Mouse (Mus musculus): ENCODE results near the gene Llgl2.
A peak's percentile ranks its signal among the peaks of the same experiment; 100 is the strongest.

Llgl2 gene

GRCm38 (mm10) chr11:115875935-115876334 lies 52.1 kb downstream of the Llgl2 start:
- DNase-seq (ENCODE audit: extremely low spot score, low spot score) = no peak

- DNase-seq (ENCODE audit: extremely low spot score, low spot score) = no peak
Measured at GRCm38 (mm10) chr11:115876438-115876837, 52.6 kb downstream of the Llgl2 start.

- DNase-seq (ENCODE audit: extremely low spot score, low spot score) = no peak
Measured at GRCm38 (mm10) chr11:115877174-115877755, 53.4 kb downstream of the Llgl2 start.

- no peak for DNase-seq (ENCODE audit: extremely low spot score, low spot score)
Measured at GRCm38 (mm10) chr11:115878071-115878470, 54.2 kb downstream of the Llgl2 start.

- peak; percentile 45 for DNase-seq (ENCODE audit: extremely low spot score, low spot score)
Measured at GRCm38 (mm10) chr11:115881002-115881401, 57.2 kb downstream of the Llgl2 start.

- DNase-seq (ENCODE audit: extremely low spot score, low spot score) = no peak
Measured at GRCm38 (mm10) chr11:115883251-115883650, 59.4 kb downstream of the Llgl2 start.

GRCm38 (mm10) chr11:115884361-115884760 lies 60.5 kb downstream of the Llgl2 start:
- DNase-seq (ENCODE audit: extremely low spot score, low spot score) = no peak

- DNase-seq (ENCODE audit: extremely low spot score, low spot score) = no peak
Measured at GRCm38 (mm10) chr11:115885281-115885680, 61.4 kb downstream of the Llgl2 start.

- no peak for DNase-seq (ENCODE audit: extremely low spot score, low spot score)
Measured at GRCm38 (mm10) chr11:115886446-115886845, 62.6 kb downstream of the Llgl2 start.

GRCm38 (mm10) chr11:115888020-115888419 lies 64.2 kb downstream of the Llgl2 start:
- no peak for DNase-seq (ENCODE audit: extremely low spot score, low spot score)

GRCm38 (mm10) chr11:115889159-115889558 lies 65.3 kb downstream of the Llgl2 start:
- no peak for DNase-seq (ENCODE audit: extremely low spot score, low spot score)

GRCm38 (mm10) chr11:115892213-115892612 lies 68.4 kb downstream of the Llgl2 start:
- no peak for DNase-seq (ENCODE audit: extremely low spot score, low spot score)

- no peak for DNase-seq (ENCODE audit: extremely low spot score, low spot score)
Measured at GRCm38 (mm10) chr11:115893071-115893470, 69.2 kb downstream of the Llgl2 start.

GRCm38 (mm10) chr11:115894755-115895520 lies 71.1 kb downstream of the Llgl2 start:
- no peak for DNase-seq (ENCODE audit: extremely low spot score, low spot score)

- DNase-seq (ENCODE audit: extremely low spot score, low spot score) = no peak
Measured at GRCm38 (mm10) chr11:115898446-115898845, 74.6 kb downstream of the Llgl2 start.

- DNase-seq (ENCODE audit: extremely low spot score, low spot score) = peak; percentile 45
Measured at GRCm38 (mm10) chr11:115898886-115899285, 75.0 kb downstream of the Llgl2 start.

- DNase-seq (ENCODE audit: extremely low spot score, low spot score) = peak; percentile 64
Measured at GRCm38 (mm10) chr11:115899486-115900266, 75.8 kb downstream of the Llgl2 start, which contains the start of gene Smim5. Gene Smim5, plus strand, starts transcription at chr11:115899966.

GRCm38 (mm10) chr11:115900561-115901337 lies 76.9 kb downstream of the Llgl2 start:
- no peak for DNase-seq (ENCODE audit: extremely low spot score, low spot score)

GRCm38 (mm10) chr11:115901338-115902161 lies 77.7 kb downstream of the Llgl2 start:
- DNase-seq (ENCODE audit: extremely low spot score, low spot score) = no peak

GRCm38 (mm10) chr11:115902177-115902576 lies 78.3 kb downstream of the Llgl2 start:
- DNase-seq (ENCODE audit: extremely low spot score, low spot score) = no peak
